Mouse (Mus musculus): Measurements from ENCODE around the gene Runx3.

Runx3 gene

GRCm38 (mm10) chr4:135114301-135114700 is 6.2 kb upstream of the Runx3 start:
- DNase-seq (ENCODE audit: low spot score): no peak

- no peak for DNase-seq (ENCODE audit: low spot score)
Measured at GRCm38 (mm10) chr4:135115426-135116170, 4.9 kb upstream of the Runx3 start.

GRCm38 (mm10) chr4:135116391-135116790 is 4.1 kb upstream of the Runx3 start:
- no peak for DNase-seq (ENCODE audit: low spot score)

GRCm38 (mm10) chr4:135117846-135118245 is 2.6 kb upstream of the Runx3 start:
- DNase-seq (ENCODE audit: low spot score): no peak

- DNase-seq (ENCODE audit: low spot score): peak; percentile 48
Measured at GRCm38 (mm10) chr4:135118855-135119474, 1.5 kb upstream of the Runx3 start.

GRCm38 (mm10) chr4:135123721-135124120 is 3.3 kb downstream of the Runx3 start:
- no peak for DNase-seq (ENCODE audit: low spot score)

GRCm38 (mm10) chr4:135124732-135125131 is 4.3 kb downstream of the Runx3 start:
- no peak for DNase-seq (ENCODE audit: low spot score)

- DNase-seq (ENCODE audit: low spot score): no peak
Measured at GRCm38 (mm10) chr4:135125152-135125551, 4.7 kb downstream of the Runx3 start.

- no peak for DNase-seq (ENCODE audit: low spot score)
Measured at GRCm38 (mm10) chr4:135126385-135126784, 5.9 kb downstream of the Runx3 start.

GRCm38 (mm10) chr4:135128841-135129520 is 8.5 kb downstream of the Runx3 start:
- no peak for DNase-seq (ENCODE audit: low spot score)

- no peak for DNase-seq (ENCODE audit: low spot score)
Measured at GRCm38 (mm10) chr4:135130156-135130555, 9.7 kb downstream of the Runx3 start.

GRCm38 (mm10) chr4:135131145-135131544 is 10.7 kb downstream of the Runx3 start:
- no peak for DNase-seq (ENCODE audit: low spot score)

- DNase-seq (ENCODE audit: low spot score): no peak
Measured at GRCm38 (mm10) chr4:135132797-135133196, 12.3 kb downstream of the Runx3 start.

GRCm38 (mm10) chr4:135133711-135134110 is 13.3 kb downstream of the Runx3 start:
- no peak for DNase-seq (ENCODE audit: low spot score)

GRCm38 (mm10) chr4:135135331-135135730 is 14.9 kb downstream of the Runx3 start:
- DNase-seq (ENCODE audit: low spot score): no peak

- DNase-seq (ENCODE audit: low spot score): no peak
Measured at GRCm38 (mm10) chr4:135136202-135136601, 15.8 kb downstream of the Runx3 start.

GRCm38 (mm10) chr4:135136612-135137011 is 16.2 kb downstream of the Runx3 start:
- DNase-seq (ENCODE audit: low spot score): no peak

GRCm38 (mm10) chr4:135140647-135141515 is 20.4 kb downstream of the Runx3 start:
- no peak for DNase-seq (ENCODE audit: low spot score)

- DNase-seq (ENCODE audit: low spot score): no peak
Measured at GRCm38 (mm10) chr4:135141720-135142119, 21.3 kb downstream of the Runx3 start.

GRCm38 (mm10) chr4:135146734-135147133 is 26.3 kb downstream of the Runx3 start:
- no peak for DNase-seq (ENCODE audit: low spot score)

- DNase-seq (ENCODE audit: low spot score): no peak
Measured at GRCm38 (mm10) chr4:135148660-135149059, 28.2 kb downstream of the Runx3 start.

All from adipocyte (in vitro differentiated cells).